Mouse (Mus musculus): ENCODE results near the gene Erc2.

- no peak for TF ChIP-seq CTCF (IDR thresholded peaks at IDR 0.05; ENCODE audit: low read depth)
- TF ChIP-seq EP300 (IDR thresholded peaks at IDR 0.05; ENCODE audit: low read depth), result no peak
Measured at GRCm38 (mm10) chr14:28398915-28399314, 776.7 kb downstream of the Erc2 start.
